Mouse (Mus musculus): ENCODE measurements around the gene Rgsl1.

GRCm38 (mm10) chr1:153766298-153766697 lies 77.6 kb downstream of the Rgsl1 start:
- TF ChIP-seq CTCF (IDR thresholded peaks at IDR 0.05; ENCODE audit: borderline replicate concordance, extremely low read depth, insufficient read depth, insufficient read length), result no peak
- no peak for TF ChIP-seq POLR2A (IDR thresholded peaks at IDR 0.05; ENCODE audit: borderline replicate concordance, extremely low read depth, insufficient read depth, insufficient read length, poor library complexity, severe bottlenecking)
